29 mouse cellular contexts compared by ENCODE assay signal in the genomic region with DNA sequence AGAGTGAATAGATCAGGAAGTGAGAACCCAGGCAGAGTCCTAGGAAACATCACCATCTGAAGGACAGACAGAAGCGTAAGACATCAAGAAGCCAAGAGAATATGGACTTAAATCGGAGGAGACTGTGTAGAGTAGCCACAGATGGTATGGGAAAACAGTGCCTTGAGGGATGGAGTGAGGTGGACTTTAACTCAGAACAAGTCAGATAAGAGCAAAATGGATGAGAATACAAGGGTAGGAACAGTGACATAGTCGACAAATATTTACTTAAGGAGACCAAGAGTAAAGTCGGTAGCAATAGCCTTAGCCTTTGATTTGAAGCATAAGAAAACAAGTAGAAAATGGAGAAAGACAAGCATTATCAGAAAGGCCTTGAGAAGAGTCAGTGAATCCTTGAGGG.
"Had no signal": no experiment of that assay in that cellular context is flagged by ENCODE, and none has a peak within 500 bp of the region (broad histone marks: within the 10 kb centered on the region; RNA-seq: fewer than 3 reads in every experiment).

No protein-coding gene starts in this region.

- H3K9me3 ChIP-seq: embryonic facial prominence, embryonic 10.5 days; embryonic facial prominence, embryonic 12.5 days; embryonic facial prominence, embryonic 13.5 days; embryonic facial prominence, embryonic 15.5 days; forebrain, embryonic 10.5 days; forebrain, embryonic 12.5 days; forebrain, embryonic 13.5 days; forebrain, embryonic 15.5 days had no signal

- H3K9ac ChIP-seq: embryonic facial prominence, embryonic 12.5 days; embryonic facial prominence, embryonic 13.5 days; embryonic facial prominence, embryonic 15.5 days; forebrain, embryonic 12.5 days; forebrain, embryonic 13.5 days; forebrain, embryonic 15.5 days; forebrain, postnatal 0 days had no signal

- H3K27me3 ChIP-seq: embryonic facial prominence, embryonic 12.5 days; embryonic facial prominence, embryonic 13.5 days; embryonic facial prominence, embryonic 15.5 days; forebrain, embryonic 12.5 days; forebrain, embryonic 13.5 days; forebrain, embryonic 15.5 days had no signal

- H3K4me1 ChIP-seq: embryonic facial prominence, embryonic 10.5 days; embryonic facial prominence, embryonic 12.5 days; embryonic facial prominence, embryonic 13.5 days; embryonic facial prominence, embryonic 15.5 days; forebrain, embryonic 10.5 days; forebrain, embryonic 12.5 days; forebrain, embryonic 13.5 days; forebrain, embryonic 15.5 days had no signal

- H3K4me2 ChIP-seq: embryonic facial prominence, embryonic 12.5 days; embryonic facial prominence, embryonic 13.5 days; embryonic facial prominence, embryonic 15.5 days; forebrain, embryonic 12.5 days; forebrain, embryonic 13.5 days; forebrain, embryonic 15.5 days had no signal

- DNase-seq: cerebellum, adult 2 months; cerebellum, adult 8-10 months; cerebellum, adult 9-10 months; cerebellum, adult 9-11 months; cerebellum, postnatal 10 days; cerebellum, postnatal 14 days; cerebellum, postnatal 25 days; cerebellum, postnatal 36 days; embryo, embryonic 11 days; forebrain, postnatal 0 days; gastrocnemius, adult 2 months; gastrocnemius, postnatal 10 days; gastrocnemius, postnatal 14 days; gastrocnemius, postnatal 25 days; gastrocnemius, postnatal 36 days; heart, adult 11 months; heart, adult 18-20 months; heart, adult 2 months had no signal

- H3K4me3 ChIP-seq: embryonic facial prominence, embryonic 10.5 days; embryonic facial prominence, embryonic 12.5 days; embryonic facial prominence, embryonic 13.5 days; embryonic facial prominence, embryonic 15.5 days; erythroblast, embryonic 14.5 days; forebrain, embryonic 10.5 days; forebrain, embryonic 12.5 days; forebrain, embryonic 13.5 days; forebrain, embryonic 15.5 days; gastrocnemius, adult 2 months; heart, adult 2 months had no signal

- ATAC-seq: forebrain, embryonic 13.5 days; forebrain, embryonic 14.5 days; forebrain, embryonic 15.5 days; forebrain, embryonic 16.5 days; forebrain, postnatal 0 days had no signal

- H3K27ac ChIP-seq: embryonic facial prominence, embryonic 10.5 days; embryonic facial prominence, embryonic 12.5 days; embryonic facial prominence, embryonic 13.5 days; embryonic facial prominence, embryonic 15.5 days; forebrain, embryonic 10.5 days; forebrain, embryonic 12.5 days; forebrain, embryonic 13.5 days; forebrain, embryonic 15.5 days; gastrocnemius, adult 2 months; heart, adult 2 months had no signal

- H3K36me3 ChIP-seq: embryonic facial prominence, embryonic 10.5 days; embryonic facial prominence, embryonic 12.5 days; embryonic facial prominence, embryonic 13.5 days; embryonic facial prominence, embryonic 15.5 days; forebrain, embryonic 10.5 days; forebrain, embryonic 12.5 days; forebrain, embryonic 15.5 days had no signal
